Mouse (Mus musculus) liver, adult 2 months (tissue): ENCODE results near the gene Acox2.
"Not testable (repeated sequence)": the region's sequence is repeated elsewhere in the genome, so short reads cannot be mapped to it uniquely, and the experiment has no call there.

ENCODE experiments used
- CTCF ChIP-seq: fragments of 200-500 bp; IDR thresholded peaks from 2 replicates; pipeline ENCODE4 v1.5.1; 2011; ENCODE audit warnings: low read depth, low read length, control low read depth
- POLR2A ChIP-seq: fragments of 200-500 bp; IDR thresholded peaks from 2 replicates; pipeline ENCODE4 v1.6.1; 2011; ENCODE audit warnings: low read length, control low read depth; ENCODE audit not compliant: insufficient read depth; ENCODE audit errors: extremely low read depth

GRCm38 (mm10) chr14:8271281-8271680 lies 12.1 kb upstream of the Acox2 start:
- not testable (repeated sequence) for TF ChIP-seq POLR2A, CTCF
